Mouse (Mus musculus): Measurements from ENCODE around the gene Ccdc117.
"Not testable (repeated sequence)": the region's sequence is repeated elsewhere in the genome, so short reads cannot be mapped to it uniquely, and the experiment has no call there.

Gene Ccdc117

GRCm38 (mm10) chr11:5541799-5542481, at the start of gene Ccdc117:
Ccdc117 (minus strand) TSS chr11:5542187.
- DNase-seq (ENCODE audit: low spot score in 2 of 2), result peak; percentile 94 to 95

GRCm38 (mm10) chr11:5575046-5575445, 33.1 kb upstream of the Ccdc117 start:
- DNase-seq (ENCODE audit: low spot score in 2 of 2), result no peak

- no peak for DNase-seq (ENCODE audit: low spot score in 2 of 2)
Measured at GRCm38 (mm10) chr11:5573821-5574220, 31.8 kb upstream of the Ccdc117 start.

GRCm38 (mm10) chr11:5571856-5572255, 29.9 kb upstream of the Ccdc117 start:
- no peak for DNase-seq (ENCODE audit: low spot score in 2 of 2)

- no peak for DNase-seq (ENCODE audit: low spot score in 2 of 2)
Measured at GRCm38 (mm10) chr11:5569474-5569873, 27.5 kb upstream of the Ccdc117 start, which contains the start of gene Ankrd36. Ankrd36 (plus strand) TSS chr11:5569684.

GRCm38 (mm10) chr11:5568082-5568481, 26.1 kb upstream of the Ccdc117 start:
- DNase-seq (ENCODE audit: low spot score in 2 of 2), result no peak

GRCm38 (mm10) chr11:5567654-5568053, 25.7 kb upstream of the Ccdc117 start:
- DNase-seq (ENCODE audit: low spot score in 2 of 2), result no peak

- no peak for DNase-seq (ENCODE audit: low spot score in 2 of 2)
Measured at GRCm38 (mm10) chr11:5566506-5566905, 24.5 kb upstream of the Ccdc117 start.

- DNase-seq (ENCODE audit: low spot score in 2 of 2), result no peak
Measured at GRCm38 (mm10) chr11:5565596-5565995, 23.6 kb upstream of the Ccdc117 start.

GRCm38 (mm10) chr11:5563898-5564297, 21.9 kb upstream of the Ccdc117 start:
- DNase-seq (ENCODE audit: low spot score in 2 of 2), result no peak

- DNase-seq (ENCODE audit: low spot score in 2 of 2), result no peak
Measured at GRCm38 (mm10) chr11:5562625-5563268, 20.8 kb upstream of the Ccdc117 start.

- DNase-seq (ENCODE audit: low spot score in 2 of 2), result no peak
Measured at GRCm38 (mm10) chr11:5560273-5560672, 18.3 kb upstream of the Ccdc117 start.

- DNase-seq (ENCODE audit: low spot score in 2 of 2), result no peak
Measured at GRCm38 (mm10) chr11:5551931-5552330, 9.9 kb upstream of the Ccdc117 start.

GRCm38 (mm10) chr11:5551430-5551829, 9.4 kb upstream of the Ccdc117 start:
- DNase-seq (ENCODE audit: low spot score in 2 of 2), result no peak

GRCm38 (mm10) chr11:5546693-5547092, 4.7 kb upstream of the Ccdc117 start:
- DNase-seq (ENCODE audit: low spot score in 2 of 2), result no peak

GRCm38 (mm10) chr11:5545457-5545856, 3.5 kb upstream of the Ccdc117 start:
- DNase-seq (ENCODE audit: low spot score in 2 of 2), result no peak

- not testable (repeated sequence) for DNase-seq (ENCODE audit: low spot score in 2 of 2)
Measured at GRCm38 (mm10) chr11:5544709-5545108, 2.7 kb upstream of the Ccdc117 start.

GRCm38 (mm10) chr11:5543281-5543680, 1.3 kb upstream of the Ccdc117 start:
- DNase-seq (ENCODE audit: low spot score in 2 of 2), result no peak

- no peak for DNase-seq (ENCODE audit: low spot score in 2 of 2)
Measured at GRCm38 (mm10) chr11:5542482-5543185, 647 bp upstream of the Ccdc117 start.

- no peak for DNase-seq (ENCODE audit: low spot score in 2 of 2)
Measured at GRCm38 (mm10) chr11:5541230-5541798, 673 bp downstream of the Ccdc117 start.

GRCm38 (mm10) chr11:5540331-5540730, 1.7 kb downstream of the Ccdc117 start:
- no peak for DNase-seq (ENCODE audit: low spot score in 2 of 2)

- not testable (repeated sequence) for DNase-seq (ENCODE audit: low spot score in 2 of 2)
Measured at GRCm38 (mm10) chr11:5537454-5537853, 4.5 kb downstream of the Ccdc117 start.
